Mouse (Mus musculus) limb, embryonic 14.5 days (tissue): Measurements from ENCODE around the gene Gm49321. TPM values are rescaled to one million over a fixed set of nuclear protein-coding genes. Genes with fewer than 3 reads are reported as not detected.
A peak's percentile ranks its signal among the peaks of the same experiment; 100 is the strongest.

Experiments used
- ATAC-seq: fragments of 200-750 bp; cut with Nextera tagmentation; 2 replicates; pipeline ENCODE4 v1.8.0; 2017; ENCODE audit warnings: low read depth, moderate number of reproducible peaks, moderate TSS enrichment; ENCODE audit not compliant: low FRiP score
- DNase-seq: peaks from one replicate; pipeline ENCODE4 v3.0.0-alpha.2; 2015; ENCODE audit warnings: low spot score
- H3K27ac ChIP-seq: fragments of 300-500 bp; sonication (generic); replicated peaks from 2 replicates; pipeline ENCODE4 v1.5.1; 2014; ENCODE audit warnings: low read depth, mild to moderate bottlenecking, low read length, moderate library complexity, mixed read lengths
- H3K27me3 ChIP-seq: fragments of 300-500 bp; sonication (generic); 2 replicates; pipeline ENCODE4 v1.6.1; 2014; ENCODE audit warnings: low read length, mixed read lengths; ENCODE audit not compliant: control insufficient read depth, insufficient read depth
- H3K36me3 ChIP-seq: fragments of 300-500 bp; sonication (generic); 2 replicates; pipeline ENCODE4 v1.6.1; 2014; ENCODE audit warnings: mild to moderate bottlenecking, low read length, moderate library complexity, mixed read lengths; ENCODE audit not compliant: control insufficient read depth, insufficient read depth
- H3K4me1 ChIP-seq: fragments of 300-500 bp; sonication (generic); 2 replicates; pipeline ENCODE4 v1.6.1; 2014; ENCODE audit warnings: antibody characterized with exemption, low read length, mixed read lengths; ENCODE audit not compliant: control insufficient read depth, insufficient read depth
- H3K4me2 ChIP-seq: fragments of 300-500 bp; sonication (generic); replicated peaks from 2 replicates; pipeline ENCODE4 v1.6.1; 2014; ENCODE audit warnings: low read depth, mild to moderate bottlenecking, low read length, moderate library complexity; ENCODE audit not compliant: severe bottlenecking
- H3K4me3 ChIP-seq: fragments of 300-500 bp; sonication (generic); replicated peaks from 2 replicates; pipeline ENCODE4 v1.5.1; 2014; ENCODE audit warnings: low read length
- H3K9ac ChIP-seq: fragments of 300-500 bp; sonication (generic); 2 replicates; pipeline ENCODE4 v1.6.1; 2014; ENCODE audit warnings: mild to moderate bottlenecking, low read depth, low read length, moderate library complexity; ENCODE audit not compliant: severe bottlenecking
- H3K9me3 ChIP-seq: fragments of 300-500 bp; sonication (generic); 2 replicates; pipeline ENCODE4 v1.6.1; 2016; ENCODE audit warnings: low read length; ENCODE audit not compliant: control insufficient read depth
- POLR2A ChIP-seq: fragments of 200-500 bp; IDR thresholded peaks from 2 replicates; pipeline ENCODE4 v1.8.0; 2012; ENCODE audit warnings: inconsistent platforms, mild to moderate bottlenecking, moderate library complexity, borderline replicate concordance; ENCODE audit not compliant: insufficient read depth, insufficient read length; ENCODE audit errors: extremely low read depth
- WGBS: fragments of 180-500 bp; shearing (Covaris S2); extraction: QIAGEN DNeasy Blood & Tissue Kit; methylation state at CpG from one replicate; pipeline ENCODE4 v1.1.7; 2014; 5-methylcytosine and 5-hydroxymethylcytosine counted together
- polyA plus RNA-seq, 2 experiments: library from polyadenylated mRNA; depleted of rRNA in 1 of 2; stranded (reverse) in 1 of 2; unstranded in 1 of 2; fragments of >200 nt; fragmentation: Nextera tagmentation in 1 of 2; extraction: Ambion mirVana in 1 of 2; gene quantifications; 2 replicates each; pipeline versions ENCODE4 v1.2.1 to v1.2.3; 2012 to 2014

The Gm49321 gene
- polyA plus RNA-seq, 2 experiments: 11.2 TPM; not detected in 1

DNA sequence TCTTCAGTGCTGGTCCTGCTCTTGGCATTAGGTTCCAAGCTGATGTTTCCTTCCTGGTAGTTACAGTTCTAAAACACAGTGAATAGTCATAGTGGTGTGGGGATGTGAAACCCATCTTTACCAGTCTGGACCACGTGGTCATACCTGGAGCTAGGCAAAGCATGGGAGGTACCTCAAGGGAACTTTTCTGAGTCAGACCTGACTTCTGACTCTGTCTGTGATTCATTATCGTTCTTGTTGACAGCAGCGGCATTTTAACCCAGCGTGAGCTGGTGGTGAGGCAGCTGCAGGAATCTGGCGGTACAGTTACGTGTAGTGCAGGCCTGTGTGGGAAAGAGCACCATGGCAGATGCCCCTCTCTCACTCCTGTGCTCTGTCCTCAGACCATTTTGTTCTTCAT is 37.1 kb downstream of the Gm49321 start:
- Histone ChIP-seq H3K4me1 (no peaks in the 10 kb centered on the region), H3K27ac (no peak overlapping the region), H3K4me2 (no peak overlapping the region), H3K4me3 (no peak overlapping the region), H3K9me3 (peaks cover 9% of the 10 kb centered on the region), H3K9ac (no peak overlapping the region), H3K27me3 (no peaks in the 10 kb centered on the region), H3K36me3 (peaks cover 87% of the 10 kb centered on the region)
- no peak for DNase-seq
- 89% methylated on average over 6 of the region's 6 CpGs for WGBS
- no peak for ATAC-seq
- no peak for TF ChIP-seq POLR2A

DNA sequence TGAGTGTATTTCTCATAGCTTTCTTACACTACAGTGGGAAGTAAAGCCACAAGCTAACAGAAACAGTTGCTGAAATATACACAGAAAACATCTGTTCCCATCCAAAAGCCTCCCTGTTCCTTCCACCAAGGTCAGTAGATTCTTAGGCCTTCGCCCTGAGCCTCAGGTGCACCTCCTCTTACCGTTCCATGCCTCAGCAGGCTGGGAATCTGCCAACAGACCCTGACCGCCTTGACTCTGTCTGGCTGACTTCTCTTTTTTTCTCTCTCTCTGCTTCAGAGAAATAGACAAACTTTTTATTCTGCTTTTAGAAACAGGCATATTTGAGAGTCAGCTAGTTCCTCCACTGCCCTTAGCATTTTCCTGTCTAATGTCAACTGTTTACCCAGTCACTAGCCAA is 40.7 kb downstream of the Gm49321 start:
- no peak overlapping the region for H3K4me2 ChIP-seq
- 98% methylated on average over 3 of the region's 3 CpGs for WGBS
- no peak for ATAC-seq
- no peak overlapping the region for H3K27ac ChIP-seq
- H3K4me1 ChIP-seq: no peaks in the 10 kb centered on the region
- no peak for DNase-seq
- no peak overlapping the region for H3K4me3 ChIP-seq
- no peak overlapping the region for H3K9ac ChIP-seq
- H3K36me3 ChIP-seq: peaks cover 86% of the 10 kb centered on the region
- H3K9me3 ChIP-seq: no peaks in the 10 kb centered on the region
- H3K27me3 ChIP-seq: no peaks in the 10 kb centered on the region
- no peak for TF ChIP-seq POLR2A

- Histone ChIP-seq H3K9ac (no peak overlapping the region), H3K36me3 (peaks cover 88% of the 10 kb centered on the region), H3K27ac (no peak overlapping the region), H3K4me2 (no peak overlapping the region), H3K4me1 (no peaks in the 10 kb centered on the region), H3K27me3 (no peaks in the 10 kb centered on the region), H3K9me3 (no peaks in the 10 kb centered on the region), H3K4me3 (no peak overlapping the region)
- no peak for ATAC-seq
- no peak for TF ChIP-seq POLR2A
- 88% methylated on average over 5 of the region's 5 CpGs for WGBS
- DNase-seq: no peak
Observed at GRCm38 (mm10) chr12:73979667-73980066, 42.2 kb downstream of the Gm49321 start.

DNA sequence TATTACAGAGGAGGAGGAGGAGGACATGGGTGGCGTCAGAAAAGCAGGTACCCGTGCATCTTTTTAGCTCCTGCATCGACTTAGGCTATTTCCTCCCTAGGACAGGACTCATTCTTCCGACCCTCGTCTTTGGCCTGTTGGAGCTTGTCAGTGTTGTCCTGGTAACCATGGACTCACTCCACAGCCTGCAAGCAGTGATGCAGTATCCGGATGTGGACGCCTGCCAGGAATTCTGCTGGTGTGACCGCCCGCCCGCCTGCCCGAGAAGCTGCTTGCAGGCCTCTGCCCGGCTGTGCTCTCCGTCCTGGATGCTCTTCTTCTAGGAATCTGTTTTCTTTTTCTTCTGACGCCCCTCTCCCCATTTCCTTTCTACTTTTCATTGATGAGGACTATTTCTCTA is 45.1 kb downstream of the Gm49321 start:
- Histone ChIP-seq H3K27ac (no peak overlapping the region), H3K4me1 (no peaks in the 10 kb centered on the region), H3K9ac (no peak overlapping the region), H3K9me3 (no peaks in the 10 kb centered on the region), H3K4me2 (no peak overlapping the region), H3K4me3 (no peak overlapping the region), H3K27me3 (no peaks in the 10 kb centered on the region), H3K36me3 (peaks cover 76% of the 10 kb centered on the region)
- no peak for TF ChIP-seq POLR2A
- WGBS: 68% methylated on average over 14 of the region's 14 CpGs
- peak; percentile 45 for DNase-seq
- no peak for ATAC-seq

GRCm38 (mm10) chr12:73986299-73986698 is 48.8 kb downstream of the Gm49321 start:
- no peak for DNase-seq
- no peak for ATAC-seq

DNA sequence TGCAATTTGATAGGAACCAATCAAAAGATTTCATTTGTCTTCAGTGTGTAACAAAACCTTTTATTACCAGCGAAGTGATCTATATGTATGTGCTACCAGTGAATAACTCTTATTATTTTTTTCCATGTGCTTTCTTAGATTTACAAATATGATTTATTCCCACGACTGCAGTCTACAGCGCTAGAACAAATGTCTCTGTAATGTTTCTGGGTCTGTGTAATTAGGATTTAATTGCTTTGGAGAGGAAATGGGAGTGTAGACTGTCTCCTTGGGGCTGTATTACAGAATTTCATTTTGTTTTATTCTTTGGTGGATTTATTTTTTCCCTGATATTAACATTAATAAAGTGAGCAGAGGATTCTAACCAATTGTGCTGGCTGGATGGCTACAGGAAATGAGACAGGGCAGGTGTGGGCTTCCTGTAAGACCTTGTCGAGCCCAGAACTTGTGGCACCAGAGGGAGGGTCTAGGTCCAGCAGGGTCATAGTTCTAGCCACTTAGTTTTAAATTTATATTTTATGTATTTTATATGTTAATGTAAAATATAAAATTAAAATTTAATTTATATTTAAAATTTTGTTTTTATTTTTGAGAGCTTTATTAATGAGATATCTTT is 51.0 kb downstream of the Gm49321 start:
- Histone ChIP-seq H3K27me3 (no peaks in the 10 kb centered on the region), H3K27ac (no peak overlapping the region), H3K9ac (no peak overlapping the region), H3K36me3 (peaks cover 21% of the 10 kb centered on the region), H3K4me1 (no peaks in the 10 kb centered on the region), H3K4me3 (no peak overlapping the region), H3K9me3 (no peaks in the 10 kb centered on the region), H3K4me2 (no peak overlapping the region)
- ATAC-seq (no peak), DNase-seq (no peak)
- 75% methylated on average over 4 of the region's 4 CpGs for WGBS
- TF ChIP-seq POLR2A: no peak

More at GRCm38 (mm10) chr12:73986299-73986698, 48.8 kb downstream of the Gm49321 start:
- Histone ChIP-seq H3K4me3 (no peak overlapping the region), H3K4me1 (no peaks in the 10 kb centered on the region), H3K27me3 (no peaks in the 10 kb centered on the region), H3K9ac (no peak overlapping the region), H3K4me2 (no peak overlapping the region), H3K9me3 (no peaks in the 10 kb centered on the region), H3K36me3 (peaks cover 40% of the 10 kb centered on the region), H3K27ac (no peak overlapping the region)
- no peak for TF ChIP-seq POLR2A
- WGBS: 85% methylated on average over 7 of the region's 7 CpGs
